Mouse (Mus musculus): Measurements from ENCODE around the gene Foxk1.

Foxk1 gene

DNA sequence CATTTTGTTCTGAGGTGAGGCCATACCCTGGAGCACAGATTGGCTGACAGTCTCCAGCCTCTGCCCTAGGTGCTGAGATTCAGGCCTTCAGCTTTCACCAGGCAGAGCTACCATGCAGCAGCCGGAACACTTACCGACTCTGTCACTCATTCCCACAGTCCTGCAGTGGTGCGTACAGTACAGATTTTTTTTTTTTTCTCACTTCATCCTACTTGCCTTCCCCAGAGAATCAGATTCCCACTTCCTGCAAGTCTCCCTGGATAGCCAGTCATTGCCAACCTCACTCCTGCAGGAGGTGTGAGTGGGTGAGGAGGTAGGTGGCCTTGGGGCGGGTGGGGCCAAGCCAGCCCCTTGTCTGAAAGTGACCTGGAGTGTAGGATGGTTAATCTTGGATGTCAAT, 19.0 kb downstream of the Foxk1 start:
- no peak for DNase-seq (ENCODE audit: low read depth)

- DNase-seq (ENCODE audit: low read depth), result no peak
These were observed 19.6 kb downstream of the Foxk1 start for GRCm38 (mm10) chr5:142420920-142421319.

GRCm38 (mm10) chr5:142421886-142422285, 20.6 kb downstream of the Foxk1 start:
- DNase-seq (ENCODE audit: low read depth), result no peak

- DNase-seq (ENCODE audit: low read depth), result no peak
These were observed 21.8 kb downstream of the Foxk1 start for GRCm38 (mm10) chr5:142423141-142423540.

- DNase-seq (ENCODE audit: low read depth), result no peak
These were observed 22.4 kb downstream of the Foxk1 start for GRCm38 (mm10) chr5:142423701-142424100.

GRCm38 (mm10) chr5:142424627-142425349, 23.5 kb downstream of the Foxk1 start:
- DNase-seq (ENCODE audit: low read depth), result no peak

GRCm38 (mm10) chr5:142426476-142426875, 25.2 kb downstream of the Foxk1 start:
- DNase-seq (ENCODE audit: low read depth), result no peak

DNA sequence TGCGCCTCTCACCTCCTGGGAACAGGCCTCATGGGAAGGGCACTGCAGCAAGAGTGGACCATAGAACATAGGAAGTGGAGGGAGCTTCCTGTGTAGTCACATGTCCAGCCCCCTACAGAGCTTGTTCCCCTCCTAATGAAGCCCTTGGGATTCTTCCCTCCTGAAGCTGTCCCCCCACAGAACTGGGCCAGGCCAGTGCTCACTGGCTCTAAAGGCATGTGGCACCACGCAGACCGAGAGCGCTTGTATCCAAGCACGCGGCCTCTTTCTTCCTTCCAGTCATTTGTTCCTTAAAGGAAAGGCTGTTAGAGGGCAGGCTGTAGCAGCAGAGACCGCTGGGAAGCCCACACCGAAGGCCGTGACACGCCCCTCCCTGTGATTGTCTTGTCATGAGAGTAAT, 26.6 kb downstream of the Foxk1 start:
- DNase-seq (ENCODE audit: low read depth), result no peak

GRCm38 (mm10) chr5:142428691-142429090, 27.4 kb downstream of the Foxk1 start:
- DNase-seq (ENCODE audit: low read depth), result no peak

DNA sequence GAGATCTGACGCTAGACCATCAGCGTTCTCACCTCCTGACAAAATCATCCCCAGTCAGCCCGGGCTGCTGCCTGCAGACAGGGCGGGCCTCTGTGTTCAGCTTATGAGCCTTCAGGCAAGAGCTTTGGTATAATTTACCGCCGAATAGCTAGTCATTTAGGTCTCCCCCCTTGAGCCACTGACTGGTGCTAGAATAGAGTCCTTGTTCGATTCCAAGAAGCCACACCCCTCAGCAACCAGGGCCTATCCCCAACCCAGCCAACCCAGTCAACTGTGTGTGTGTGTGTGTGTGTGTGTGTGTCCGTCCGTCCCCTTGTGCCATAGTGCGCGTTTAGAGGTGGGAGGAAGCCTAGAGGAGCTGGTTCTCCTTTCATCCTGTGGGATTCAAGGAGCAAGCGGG, 29.7 kb downstream of the Foxk1 start:
- DNase-seq (ENCODE audit: low read depth), result no peak

DNA sequence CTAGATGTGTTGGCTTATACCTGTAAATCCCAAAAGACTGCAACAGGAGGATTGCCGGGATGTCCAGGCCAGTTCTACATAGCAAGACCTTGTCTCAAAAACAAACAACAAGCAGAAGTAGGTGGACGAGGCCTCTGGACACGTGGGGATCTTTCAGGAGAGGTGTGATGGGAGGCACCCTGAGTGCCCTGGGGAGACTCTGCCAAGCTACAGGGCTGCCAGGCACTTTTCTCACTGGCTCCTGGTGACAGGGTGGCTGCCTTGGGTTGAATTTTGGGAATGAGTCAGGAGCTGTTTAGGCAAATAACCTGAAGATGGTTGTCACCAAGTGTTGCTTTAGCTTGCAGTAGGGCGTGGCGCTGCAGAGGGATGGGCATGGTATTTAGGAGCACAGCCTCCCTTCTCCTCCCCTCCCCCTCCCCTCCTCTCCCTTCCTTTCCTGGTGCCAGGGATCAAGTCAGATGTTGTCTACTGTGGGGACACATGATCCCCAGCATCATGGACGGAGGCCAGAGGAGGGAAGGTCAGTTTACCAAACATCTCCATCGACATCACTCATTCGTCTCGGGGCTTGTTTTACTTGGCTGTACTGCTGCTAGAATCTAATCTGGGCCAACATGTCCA, 30.6 kb downstream of the Foxk1 start:
- DNase-seq (ENCODE audit: low read depth), result no peak

DNA sequence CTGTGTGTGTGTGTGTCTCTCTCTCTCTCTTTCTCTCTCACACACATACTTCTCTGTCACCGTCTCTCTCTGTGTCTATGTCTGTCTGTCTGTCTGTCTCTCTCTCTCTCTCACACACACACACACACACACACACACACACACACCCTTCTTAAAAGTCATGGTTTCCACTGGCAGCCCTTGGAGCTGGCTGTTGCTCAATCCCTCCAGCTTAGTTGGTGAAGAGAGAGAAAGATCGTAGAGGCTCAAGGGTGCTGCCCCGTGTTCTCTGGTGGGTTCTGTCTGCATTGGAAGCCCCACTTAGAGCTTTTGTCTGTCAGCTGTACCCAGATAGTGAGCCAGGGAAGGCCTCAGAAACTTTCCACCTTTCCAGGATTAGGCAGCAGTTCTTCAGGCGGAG, 31.4 kb downstream of the Foxk1 start:
- DNase-seq (ENCODE audit: low read depth), result no peak

DNA sequence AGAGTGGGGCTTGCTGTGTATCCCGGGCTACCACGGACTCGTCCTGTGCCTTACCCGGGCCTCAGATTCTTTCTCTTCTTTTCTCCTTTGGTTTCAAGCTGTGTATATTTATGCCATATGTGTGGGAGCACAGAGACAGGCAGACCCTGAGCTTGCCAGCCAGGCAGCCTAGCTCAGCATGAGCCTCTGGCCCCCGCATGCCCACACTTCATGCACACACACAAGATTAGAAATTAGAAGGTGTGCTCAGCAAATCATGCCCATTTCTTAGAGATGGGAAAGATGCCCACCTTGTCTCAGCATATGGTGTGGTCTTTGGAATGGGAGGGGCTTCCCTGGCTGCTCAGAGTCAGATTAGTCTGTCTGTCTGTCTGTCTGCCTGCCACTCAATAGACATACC, 32.8 kb downstream of the Foxk1 start:
- no peak for DNase-seq (ENCODE audit: low read depth)

GRCm38 (mm10) chr5:142435736-142436135, 34.4 kb downstream of the Foxk1 start:
- DNase-seq (ENCODE audit: low read depth), result no peak

GRCm38 (mm10) chr5:142438380-142438938, 37.2 kb downstream of the Foxk1 start:
- DNase-seq (ENCODE audit: low read depth), result no peak

- no peak for DNase-seq (ENCODE audit: low read depth)
These were observed 38.7 kb downstream of the Foxk1 start for GRCm38 (mm10) chr5:142439911-142440432.

- DNase-seq (ENCODE audit: low read depth), result peak; percentile 93
These were observed 39.3 kb downstream of the Foxk1 start for GRCm38 (mm10) chr5:142440451-142441147.

GRCm38 (mm10) chr5:142441332-142442044, 40.2 kb downstream of the Foxk1 start:
- DNase-seq (ENCODE audit: low read depth), result no peak

DNA sequence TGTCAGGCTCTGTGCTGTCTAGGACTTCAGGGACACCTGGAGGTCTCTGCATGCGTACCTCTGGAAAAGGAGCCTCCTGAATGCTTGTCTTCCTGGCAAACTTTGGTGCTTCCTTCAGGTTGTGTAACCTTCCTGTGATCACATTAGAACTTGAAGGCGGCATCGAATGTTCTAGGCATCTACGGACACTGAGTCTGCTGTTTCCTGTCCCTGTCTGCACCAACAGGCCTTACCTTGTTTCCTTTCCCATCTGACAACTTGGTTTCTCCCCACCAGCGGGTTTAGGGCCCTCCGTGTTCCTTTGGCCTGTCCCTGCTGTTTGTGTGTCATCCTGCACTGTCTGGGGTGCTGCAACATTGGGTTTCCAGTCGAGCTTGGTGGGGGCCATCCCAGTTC, 40.7 kb downstream of the Foxk1 start:
- no peak for DNase-seq (ENCODE audit: low read depth)

GRCm38 (mm10) chr5:142443514-142443913, 42.2 kb downstream of the Foxk1 start:
- DNase-seq (ENCODE audit: low read depth), result no peak

DNA sequence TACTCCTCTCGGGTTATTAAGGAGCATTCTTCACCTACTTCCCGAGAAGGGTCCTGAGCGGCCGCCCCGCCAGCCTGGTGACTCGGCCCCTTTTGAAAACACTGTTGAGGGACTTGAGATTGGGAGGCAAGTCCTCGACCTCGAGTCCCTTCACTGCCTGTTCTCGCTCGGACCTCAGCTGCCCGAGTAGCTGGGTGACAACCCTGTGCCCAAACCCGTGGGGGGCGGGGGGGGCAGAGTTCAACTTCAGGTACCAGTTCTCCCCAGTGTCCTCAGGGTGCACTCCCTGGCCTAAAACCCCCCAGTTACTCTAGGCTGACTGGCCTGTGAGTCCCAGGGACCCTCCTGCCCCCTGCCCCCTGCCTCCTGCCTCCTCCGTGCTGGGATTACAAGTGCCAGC, 42.7 kb downstream of the Foxk1 start:
- no peak for DNase-seq (ENCODE audit: low read depth)

Data from c-Kit-positive CD71-negative TER-119-negative erythroid progenitor cells, embryonic 14.5 days (primary cell).